Mouse (Mus musculus) midbrain, postnatal 0 days (tissue): Measurements from ENCODE around the gene Vmn2r106. TPM values are rescaled to one million over a fixed set of nuclear protein-coding genes. Genes with fewer than 3 reads are reported as not detected.

Experiments
- ATAC-seq: fragments of 200-750 bp; cut with Nextera tagmentation; 2 replicates; pipeline ENCODE4 v1.8.0; 2017; ENCODE audit warnings: moderate number of reproducible peaks, mild to moderate bottlenecking, moderate TSS enrichment, moderate library complexity; ENCODE audit not compliant: low FRiP score
- DNase-seq: peaks from one replicate; pipeline ENCODE4 v3.0.0-alpha.2; 2015; ENCODE audit warnings: low spot score
- H3K27ac ChIP-seq: fragments of 300-500 bp; sonication (generic); 2 replicates; pipeline ENCODE4 v1.5.1; 2014; ENCODE audit warnings: low read depth, mild to moderate bottlenecking, low read length, mixed read lengths
- H3K27me3 ChIP-seq: fragments of 300-500 bp; sonication (generic); 2 replicates; pipeline ENCODE4 v1.6.1; 2014; ENCODE audit warnings: low read length, control low read depth, mixed read lengths; ENCODE audit not compliant: insufficient read depth
- H3K36me3 ChIP-seq: fragments of 300-500 bp; sonication (generic); 2 replicates; pipeline ENCODE4 v1.6.1; 2014; ENCODE audit warnings: low read length, control low read depth, mixed read lengths; ENCODE audit not compliant: insufficient read depth
- H3K4me1 ChIP-seq: fragments of 300-500 bp; sonication (generic); 2 replicates; pipeline ENCODE4 v1.6.1; 2014; ENCODE audit warnings: mild to moderate bottlenecking, control low read depth, antibody characterized with exemption, low read length, mixed read lengths; ENCODE audit not compliant: insufficient read depth
- H3K4me2 ChIP-seq: fragments of 300-500 bp; sonication (generic); 2 replicates; pipeline ENCODE4 v1.6.1; 2014; ENCODE audit warnings: low read depth, mild to moderate bottlenecking, low read length, mixed read lengths; ENCODE audit not compliant: poor library complexity, severe bottlenecking
- H3K4me3 ChIP-seq: fragments of 300-500 bp; sonication (generic); 2 replicates; pipeline ENCODE4 v1.5.1; 2014; ENCODE audit warnings: low read depth, mild to moderate bottlenecking, low read length, moderate library complexity
- H3K9ac ChIP-seq: fragments of 300-500 bp; sonication (generic); replicated peaks from 2 replicates; pipeline ENCODE4 v1.6.1; 2014; ENCODE audit warnings: mild to moderate bottlenecking, low read length, moderate library complexity, mixed read lengths; ENCODE audit not compliant: poor library complexity, severe bottlenecking
- H3K9me3 ChIP-seq: fragments of 300-500 bp; sonication (generic); 2 replicates; pipeline ENCODE4 v1.6.1; 2016; ENCODE audit warnings: low read length, control low read depth
- CTCF ChIP-seq: IDR thresholded peaks from 2 replicates; pipeline ENCODE4 v1.5.1; 2016; ENCODE audit warnings: antibody characterized with exemption, mild to moderate bottlenecking
- WGBS: fragments of 180-500 bp; shearing (Covaris S2); extraction: QIAGEN DNeasy Blood & Tissue Kit; methylation state at CpG from one replicate; pipeline ENCODE4 v1.1.7; 2014; 5-methylcytosine and 5-hydroxymethylcytosine counted together
- polyA plus RNA-seq: library from polyadenylated mRNA; unstranded; fragments of >200 nt; fragmentation: Nextera tagmentation; extraction: Ambion mirVana; gene quantifications from 2 replicates; pipeline ENCODE4 v1.2.1, GENCODE M21; 2015
- total RNA-seq: library from RNA; depleted of rRNA; stranded (reverse); fragments of >200 nt; gene quantifications from 2 replicates; pipeline ENCODE4 v1.2.3, GENCODE M21; 2014; rRNA removed

Gene Vmn2r106
- not detected in 2 replicates for total RNA-seq
- not detected in 2 replicates for polyA plus RNA-seq

- no peaks in the 10 kb centered on the region for H3K4me1 ChIP-seq
- no peak for TF ChIP-seq CTCF
- H3K9ac ChIP-seq, result no peak within 1 kb of the TSS
- H3K4me3 ChIP-seq, result no peak within 1 kb of the TSS
- DNase-seq (no peak), ATAC-seq (no peak)
- 67% methylated on average over 1 of the region's 1 CpGs for WGBS
- no peaks in the 10 kb centered on the region for H3K9me3 ChIP-seq
- no peak within 1 kb of the TSS for H3K4me2 ChIP-seq
- H3K27me3 ChIP-seq, result no peaks in the 10 kb centered on the region
- H3K36me3 ChIP-seq, result no peaks in the 10 kb centered on the region
- no peak within 1 kb of the TSS for H3K27ac ChIP-seq
These were observed at the start of gene Vmn2r106 for GRCm38 (mm10) chr17:20285453-20285852. Gene Vmn2r106, minus strand, starts transcription at chr17:20285553.

DNA sequence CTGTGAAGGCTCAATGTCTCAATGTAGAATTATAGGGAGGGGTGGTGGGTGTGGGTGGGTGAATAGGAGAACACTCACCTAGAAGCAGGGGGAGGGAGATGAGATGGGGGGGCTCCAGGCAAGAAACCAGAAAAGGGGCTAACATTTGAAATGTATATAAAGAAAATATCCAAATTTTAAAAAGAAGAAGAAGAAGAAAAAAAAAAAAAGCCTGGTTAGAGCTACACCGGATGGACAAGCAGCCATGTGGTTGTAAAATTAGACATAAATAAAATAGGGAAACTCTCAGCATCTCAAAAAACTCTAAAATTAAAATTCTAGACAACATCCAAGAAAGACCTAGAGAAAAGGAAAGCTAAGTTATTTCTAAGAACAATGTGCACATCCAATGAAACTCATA lies 20.4 kb upstream of the Vmn2r106 start:
- no peaks in the 10 kb centered on the region for H3K36me3 ChIP-seq
- TF ChIP-seq CTCF, result no peak
- no peaks in the 10 kb centered on the region for H3K27me3 ChIP-seq
- H3K9me3 ChIP-seq, result peaks cover 18% of the 10 kb centered on the region; the same call in 1 of the 2 replicates
- DNase-seq (no peak), ATAC-seq (no peak)
- 90% methylated on average over 1 of the region's 1 CpGs for WGBS
- H3K4me2 ChIP-seq, result no peak overlapping the region
- H3K27ac ChIP-seq, result no peak overlapping the region
- H3K4me1 ChIP-seq, result no peaks in the 10 kb centered on the region
- H3K9ac ChIP-seq, result no peak overlapping the region
- no peak overlapping the region for H3K4me3 ChIP-seq

- ATAC-seq (no peak), DNase-seq (no peak)
- no peaks in the 10 kb centered on the region for H3K27me3 ChIP-seq
- no peaks in the 10 kb centered on the region for H3K9me3 ChIP-seq
- TF ChIP-seq CTCF, result no peak
- H3K4me2 ChIP-seq, result no peak overlapping the region
- H3K4me1 ChIP-seq, result no peaks in the 10 kb centered on the region
- no peak overlapping the region for H3K9ac ChIP-seq
- H3K27ac ChIP-seq, result no peak overlapping the region
- no peak overlapping the region for H3K4me3 ChIP-seq
- H3K36me3 ChIP-seq, result no peaks in the 10 kb centered on the region
These were observed 1.6 kb upstream of the Vmn2r106 start for GRCm38 (mm10) chr17:20286906-20287305.

GRCm38 (mm10) chr17:20255522-20255921 lies 29.8 kb downstream of the Vmn2r106 start:
- H3K27ac ChIP-seq, result no peak overlapping the region
- DNase-seq (no peak), ATAC-seq (no peak)
- H3K27me3 ChIP-seq, result no peaks in the 10 kb centered on the region
- H3K4me1 ChIP-seq, result no peaks in the 10 kb centered on the region
- no peaks in the 10 kb centered on the region for H3K36me3 ChIP-seq
- 59% methylated on average over 4 of the region's 4 CpGs for WGBS
- H3K9me3 ChIP-seq, result peaks cover 29% of the 10 kb centered on the region
- H3K4me2 ChIP-seq, result no peak overlapping the region
- no peak overlapping the region for H3K9ac ChIP-seq
- H3K4me3 ChIP-seq, result no peak overlapping the region
- TF ChIP-seq CTCF, result no peak

DNA sequence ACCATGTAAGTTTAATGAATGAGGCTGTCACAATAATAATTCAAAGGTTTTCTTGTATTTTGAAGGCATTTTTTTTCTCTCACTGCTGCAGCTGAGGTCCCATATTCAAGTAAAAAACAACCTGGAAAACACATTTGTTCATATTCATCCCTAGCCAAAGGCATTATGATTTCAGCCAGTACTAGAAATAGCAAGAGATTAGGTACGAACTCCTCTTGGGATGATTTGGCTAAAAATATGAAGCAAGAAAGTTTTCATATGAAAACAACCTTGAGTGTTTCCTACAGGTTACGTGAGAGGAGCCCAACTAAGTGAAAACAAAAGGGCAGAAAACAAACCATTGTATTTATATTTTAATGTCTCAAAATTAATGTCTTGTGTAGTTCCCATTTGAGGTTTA lies 50.4 kb downstream of the Vmn2r106 start, which contains the start of gene Vmn2r105:
Gene Vmn2r105, minus strand, starts transcription at position 101 of the 400 bp plus-strand sequence.
- TF ChIP-seq CTCF, result no peak
- Histone ChIP-seq H3K9ac (no peak within 1 kb of the TSS), H3K4me2 (no peak within 1 kb of the TSS), H3K27ac (no peak within 1 kb of the TSS), H3K27me3 (no peaks in the 10 kb centered on the region), H3K4me1 (no peaks in the 10 kb centered on the region), H3K36me3 (no peaks in the 10 kb centered on the region), H3K4me3 (no peak within 1 kb of the TSS), H3K9me3 (peaks cover 11% of the 10 kb centered on the region; the same call in 1 of the 2 replicates)
- no peak for DNase-seq
- WGBS, result 61% methylated on average over 2 of the region's 2 CpGs
- ATAC-seq, result no peak

Other genes starting within 250 kb of the Vmn2r106 start
- gene Vmn2r104, start 237.2 kb downstream of the Vmn2r106 start, total RNA-seq, result not detected in 2 replicates
- not detected in 2 replicates for gene Vmn2r104, start 237.2 kb downstream of the Vmn2r106 start, polyA plus RNA-seq
- gene Fpr-rs7, start 171.3 kb downstream of the Vmn2r106 start, total RNA-seq, result not detected in 2 replicates
- gene Fpr-rs7, start 171.3 kb downstream of the Vmn2r106 start, polyA plus RNA-seq, result not detected in 2 replicates
- not detected in 2 replicates for gene Fpr-rs6, start 102.5 kb downstream of the Vmn2r106 start, total RNA-seq
- not detected in 2 replicates for gene Fpr-rs6, start 102.5 kb downstream of the Vmn2r106 start, polyA plus RNA-seq
- gene Vmn2r105, start 50.5 kb downstream of the Vmn2r106 start, total RNA-seq, result not detected in 2 replicates
- not detected in 2 replicates for gene Vmn2r105, start 50.5 kb downstream of the Vmn2r106 start, polyA plus RNA-seq
- not detected in 2 replicates for gene Vmn2r107, start 59.7 kb upstream of the Vmn2r106 start, total RNA-seq
- gene Vmn2r107, start 59.7 kb upstream of the Vmn2r106 start, polyA plus RNA-seq, result not detected in 2 replicates
- gene Vmn1r224, start 128.6 kb upstream of the Vmn2r106 start, total RNA-seq, result not detected in 2 replicates
- not detected in 2 replicates for gene Vmn1r224, start 128.6 kb upstream of the Vmn2r106 start, polyA plus RNA-seq
- not detected in 2 replicates for gene Vmn2r108, start 195.8 kb upstream of the Vmn2r106 start, total RNA-seq
- not detected in 2 replicates for gene Vmn2r108, start 195.8 kb upstream of the Vmn2r106 start, polyA plus RNA-seq
- gene Vmn1r225, start 212.6 kb upstream of the Vmn2r106 start, total RNA-seq, result not detected in 2 replicates
- not detected in 2 replicates for gene Vmn1r225, start 212.6 kb upstream of the Vmn2r106 start, polyA plus RNA-seq